Mouse (Mus musculus) adrenal gland, postnatal 4 days (tissue): ENCODE results near the gene Maip1. TPM values are rescaled to one million over a fixed set of nuclear protein-coding genes. Genes with fewer than 3 reads are reported as not detected.
A peak's percentile ranks its signal among the peaks of the same experiment; 100 is the strongest.

Source experiments
- DNase-seq, 2 experiments: peaks; one replicate each; pipeline ENCODE4 v3.0.0; 2021 to 2022; ENCODE audit warnings: low spot score in 2 of 2, mixed read lengths in 2 of 2
- long read RNA-seq, 2 experiments: library from polyadenylated mRNA; stranded (forward); transcript quantifications; one replicate each; pipeline ENCODE4 v2.0.0; 2021
- total RNA-seq, 2 experiments: library from RNA; stranded (reverse); gene quantifications; 2 replicates each; pipeline ENCODE4 v1.2.3; 2021

Maip1 gene
- 10 to 100 TPM; 17.5 to 18.0 TPM for total RNA-seq
- long read RNA-seq, experiment 1, transcript Maip1-201 (5 exons, 3,540 nt): major isoform, 38 of 42 reads
- long read RNA-seq, experiment 1, partial matches to known transcripts: 1 of 42 reads
- long read RNA-seq, experiment 1, other reads (novel, unspliced or antisense): 3 of 42 reads
- long read RNA-seq, experiment 2, transcript Maip1-201 (5 exons, 3,540 nt): major isoform, 56 of 63 reads
- long read RNA-seq, experiment 2, partial matches to known transcripts: 2 of 63 reads
- long read RNA-seq, experiment 2, other reads (novel, unspliced or antisense): 5 of 63 reads

- peak; percentile 58 to 73 for DNase-seq
These were observed at the start of gene Maip1, which contains the start of gene Tyw5 for GRCm38 (mm10) chr1:57406187-57407151. Maip1 (plus strand) TSS chr1:57406328. Tyw5 (minus strand) TSS chr1:57407101.

GRCm38 (mm10) chr1:57358546-57358945, 47.6 kb upstream of the Maip1 start:
- no peak for DNase-seq

DNA sequence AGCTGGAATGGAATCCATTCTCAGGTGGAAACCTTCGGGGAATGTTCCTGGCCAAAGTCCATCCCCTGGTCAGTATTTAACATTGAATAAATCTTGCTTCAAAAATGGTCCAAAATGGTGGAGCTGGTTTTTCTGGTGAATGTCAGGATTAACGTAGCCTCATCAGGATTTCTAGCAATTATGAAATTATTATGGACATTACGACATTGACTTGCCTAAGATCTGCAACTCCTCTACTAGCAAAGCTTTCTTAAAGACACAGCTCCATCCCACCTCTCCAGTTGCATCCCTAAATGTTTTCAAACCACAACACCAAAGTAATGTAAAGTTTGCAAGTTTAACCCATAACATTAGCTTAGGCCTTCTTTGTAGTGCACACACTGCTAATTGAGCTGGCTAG, 38.7 kb upstream of the Maip1 start:
- no peak for DNase-seq

GRCm38 (mm10) chr1:57369111-57369510, 37.0 kb upstream of the Maip1 start:
- no peak for DNase-seq

- no peak for DNase-seq
These were observed 35.7 kb upstream of the Maip1 start for GRCm38 (mm10) chr1:57370451-57370850.

- DNase-seq: no peak
These were observed 30.9 kb upstream of the Maip1 start for GRCm38 (mm10) chr1:57375276-57375675.

DNA sequence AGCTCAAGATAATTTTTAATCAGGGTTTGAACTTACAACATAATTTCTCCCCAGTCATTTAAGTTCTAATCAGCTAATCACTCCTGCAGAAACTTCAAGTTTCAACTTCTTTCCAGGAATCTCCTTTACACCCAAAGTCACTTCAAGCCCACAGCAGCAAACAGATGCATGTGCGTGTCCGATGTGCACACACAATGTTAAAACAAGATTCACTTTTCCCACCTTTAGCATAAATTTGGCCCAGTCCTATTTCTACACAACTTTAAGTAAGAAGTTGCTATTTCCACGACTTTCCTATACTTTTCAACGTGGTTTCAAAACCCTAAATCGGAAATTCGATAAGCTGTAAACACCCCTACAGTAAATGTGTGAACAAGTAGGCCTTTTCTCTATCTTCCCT, 29.3 kb upstream of the Maip1 start:
- no peak for DNase-seq

- peak; percentile 83 to 87 for DNase-seq
These were observed 28.5 kb upstream of the Maip1 start, which contains the start of gene 1700066M21Rik for GRCm38 (mm10) chr1:57377376-57378341. 1700066M21Rik (plus strand) TSS chr1:57377620.

DNA sequence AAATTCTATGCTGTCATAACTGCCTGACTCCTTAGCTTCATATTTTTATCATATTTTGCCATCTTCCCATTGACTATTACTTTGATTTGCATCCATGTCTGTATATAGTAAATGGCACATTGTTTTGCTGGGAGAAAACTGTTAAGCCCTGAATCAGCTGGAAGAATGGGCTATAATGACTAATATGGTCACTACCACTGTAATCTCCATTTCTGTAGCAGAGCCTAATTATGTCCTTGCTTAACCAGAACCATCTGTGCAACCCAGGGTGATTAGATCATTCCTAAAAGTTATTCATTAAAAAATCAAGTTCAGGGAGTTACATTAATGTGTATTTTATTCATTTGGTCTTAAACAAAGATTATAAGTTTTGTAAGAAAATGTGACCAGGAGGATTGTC, 19.6 kb upstream of the Maip1 start:
- DNase-seq: no peak

DNA sequence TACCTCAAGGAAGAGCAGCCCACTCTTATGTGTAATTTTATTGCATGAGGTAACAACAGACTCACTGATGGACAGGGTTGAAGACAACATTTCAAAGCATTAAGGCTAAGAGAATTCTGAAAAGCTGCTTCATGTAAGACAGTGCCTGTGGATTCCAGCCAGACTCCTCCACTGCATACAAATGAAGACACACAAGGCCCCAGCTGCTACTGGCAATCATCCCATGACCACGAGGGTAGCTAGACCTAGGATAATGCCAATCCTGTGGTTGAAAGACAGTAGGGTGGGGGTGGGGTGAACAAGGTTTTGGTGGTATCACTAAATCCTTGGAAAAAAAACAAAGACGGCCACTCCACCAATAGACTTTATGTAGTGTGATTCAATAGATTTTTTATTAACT, 18.3 kb upstream of the Maip1 start:
- no peak for DNase-seq

GRCm38 (mm10) chr1:57388402-57389155, 17.5 kb upstream of the Maip1 start:
- DNase-seq: no peak

GRCm38 (mm10) chr1:57390993-57391790, 14.9 kb upstream of the Maip1 start:
- no peak for DNase-seq

DNA sequence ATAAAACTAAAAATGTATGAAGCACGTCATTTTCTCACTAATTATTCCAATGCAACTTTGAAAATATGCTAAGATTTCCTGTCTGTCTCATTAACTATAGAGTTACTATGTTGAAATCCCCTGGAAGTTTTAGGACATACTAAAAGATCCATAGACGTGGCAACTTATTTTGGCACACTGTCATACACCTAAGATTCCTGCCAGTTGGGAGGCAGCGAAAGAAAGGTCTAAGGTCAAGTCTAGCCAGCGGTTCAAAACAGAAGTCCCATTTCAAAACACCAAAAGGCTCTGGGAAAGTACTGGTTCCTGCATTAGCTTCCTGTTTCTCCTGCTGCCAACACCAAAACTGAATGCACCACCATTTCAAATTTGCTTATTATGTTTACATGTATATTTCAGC, 13.7 kb upstream of the Maip1 start:
- no peak for DNase-seq

GRCm38 (mm10) chr1:57394051-57394450, 12.1 kb upstream of the Maip1 start:
- DNase-seq: peak in 1 of 2 experiments; percentile 8

DNA sequence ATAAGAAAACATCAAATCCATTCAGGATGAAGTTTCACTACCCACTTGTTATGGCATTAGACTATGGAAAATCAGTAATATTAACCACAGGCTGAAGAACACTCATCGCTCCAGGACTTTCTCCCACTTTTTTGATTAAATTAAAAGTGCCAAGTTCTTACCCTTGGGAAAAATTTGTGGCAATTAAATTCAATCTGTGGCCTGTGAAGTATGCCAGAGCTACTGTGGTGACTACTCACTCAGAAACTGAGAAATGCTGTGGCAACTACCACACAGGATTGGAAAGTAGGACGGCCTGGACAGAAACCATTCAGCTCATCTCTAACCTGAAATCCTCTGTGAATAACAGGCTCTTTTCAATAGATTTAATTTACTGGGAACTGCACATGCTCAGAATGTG, 5.8 kb upstream of the Maip1 start:
- DNase-seq: no peak

DNA sequence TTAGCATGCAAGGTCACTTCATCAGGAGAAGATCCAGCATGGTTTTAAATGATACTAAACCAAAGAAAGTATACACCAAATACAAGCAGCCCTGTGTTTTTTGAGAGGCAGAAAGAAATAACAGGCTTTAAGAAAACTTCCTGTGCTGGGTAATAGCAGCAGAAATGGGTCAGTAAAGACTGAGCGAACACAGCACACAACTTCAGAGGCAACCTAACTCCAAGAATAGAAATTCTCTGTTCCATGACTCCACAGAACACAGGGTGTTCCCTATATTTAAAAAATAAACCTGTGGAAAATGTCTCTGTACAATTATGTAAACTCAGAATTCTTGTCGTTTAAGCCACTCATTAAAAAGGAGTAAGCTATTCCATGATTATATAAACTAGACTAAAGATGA, 5.3 kb upstream of the Maip1 start:
- no peak for DNase-seq

- no peak for DNase-seq
These were observed 4.0 kb upstream of the Maip1 start for GRCm38 (mm10) chr1:57402116-57402515.

- no peak for DNase-seq
These were observed 2.9 kb downstream of the Maip1 start for GRCm38 (mm10) chr1:57408994-57409393.

- DNase-seq: no peak
These were observed 7.3 kb downstream of the Maip1 start for GRCm38 (mm10) chr1:57413397-57413796.
